Mouse (Mus musculus) midbrain, embryonic 16.5 days (tissue): ENCODE measurements around the gene Gm7361. TPM values are rescaled to one million over a fixed set of nuclear protein-coding genes. Genes with fewer than 3 reads are reported as not detected.

Experiments used
- ATAC-seq: fragments of 200-750 bp; cut with Nextera tagmentation; 2 replicates; pipeline ENCODE4 v1.8.0; 2017; ENCODE audit warnings: moderate TSS enrichment
- H3K27ac ChIP-seq: fragments of 300-500 bp; sonication (generic); 2 replicates; pipeline ENCODE4 v1.5.1; 2014; ENCODE audit warnings: mild to moderate bottlenecking, low read length, mixed read lengths
- H3K27me3 ChIP-seq: fragments of 300-500 bp; sonication (generic); 2 replicates; pipeline ENCODE4 v1.6.1; 2014; ENCODE audit warnings: low read depth, low read length, mixed read lengths; ENCODE audit not compliant: control insufficient read depth, insufficient read depth
- H3K36me3 ChIP-seq: fragments of 300-500 bp; sonication (generic); 2 replicates; pipeline ENCODE4 v1.6.1; 2014; ENCODE audit warnings: mild to moderate bottlenecking, low read length, moderate library complexity, mixed read lengths; ENCODE audit not compliant: control insufficient read depth, insufficient read depth
- H3K4me1 ChIP-seq: fragments of 300-500 bp; sonication (generic); 2 replicates; pipeline ENCODE4 v1.6.1; 2014; ENCODE audit warnings: mild to moderate bottlenecking, low read length, mixed read lengths; ENCODE audit not compliant: control insufficient read depth, insufficient read depth
- H3K4me2 ChIP-seq: fragments of 300-500 bp; sonication (generic); 2 replicates; pipeline ENCODE4 v1.6.1; 2014; ENCODE audit warnings: mild to moderate bottlenecking, low read length, mixed read lengths
- H3K4me3 ChIP-seq: fragments of 300-500 bp; sonication (generic); 2 replicates; pipeline ENCODE4 v1.5.1; 2014; ENCODE audit warnings: low read depth, mild to moderate bottlenecking, low read length, moderate library complexity, mixed read lengths
- H3K9ac ChIP-seq: fragments of 300-500 bp; sonication (generic); 2 replicates; pipeline ENCODE4 v1.6.1; 2014; ENCODE audit warnings: low read depth, low read length, mixed read lengths
- H3K9me3 ChIP-seq: fragments of 300-500 bp; sonication (generic); replicated peaks from 2 replicates; pipeline ENCODE4 v1.6.1; 2014; ENCODE audit warnings: mild to moderate bottlenecking, low read length, mixed read lengths; ENCODE audit not compliant: control insufficient read depth, poor library complexity, severe bottlenecking
- WGBS: fragments of 180-500 bp; shearing (Covaris S2); extraction: QIAGEN DNeasy Blood & Tissue Kit; methylation state at CpG from one replicate; pipeline ENCODE4 v1.1.7; 2014; 5-methylcytosine and 5-hydroxymethylcytosine counted together
- polyA plus RNA-seq: library from polyadenylated mRNA; unstranded; fragments of >200 nt; fragmentation: Nextera tagmentation; extraction: Ambion mirVana; gene quantifications from 2 replicates; pipeline ENCODE4 v1.2.1, GENCODE M21; 2015

Gene Gm7361
- polyA plus RNA-seq, 1 experiment from 2014 or later, result 0.49 TPM

GRCm38 (mm10) chr5:26293258-26293657 is 35.8 kb downstream of the Gm7361 start:
- Histone ChIP-seq H3K4me1 (no peaks in the 10 kb centered on the region), H3K27me3 (no peaks in the 10 kb centered on the region), H3K4me3 (no peak overlapping the region), H3K9me3 (no peaks in the 10 kb centered on the region), H3K4me2 (no peak overlapping the region), H3K36me3 (no peaks in the 10 kb centered on the region), H3K9ac (no peak overlapping the region), H3K27ac (no peak overlapping the region)
- 71% methylated on average over 1 of the region's 1 CpGs for WGBS
- no peak for ATAC-seq

Other genes with a start within 250 kb of the Gm7361 start
- 0.14 TPM in 1 of 2 replicates, not detected in the other for gene Gm5862, start 234.8 kb upstream of the Gm7361 start, polyA plus RNA-seq
- gene Speer4a, start 218.1 kb upstream of the Gm7361 start, polyA plus RNA-seq, result 0.13 and 0.15 TPM in 2 replicates
- 0.12 and 0.21 TPM in 2 replicates for gene Gm7347, start 199.1 kb upstream of the Gm7361 start, polyA plus RNA-seq
- 0.09 and 0.11 TPM in 2 replicates for gene Gm10471, start 168.4 kb upstream of the Gm7361 start, polyA plus RNA-seq
- 0.09 and 0.16 TPM in 2 replicates for gene 5031410I06Rik, start 152.3 kb upstream of the Gm7361 start, polyA plus RNA-seq
- 0.14 and 0.22 TPM in 2 replicates for gene Gm10220, start 136.3 kb upstream of the Gm7361 start, polyA plus RNA-seq